Mouse (Mus musculus) forebrain, embryonic 10.5 days (tissue): ENCODE data around the gene Tmem63a. TPM values are rescaled to one million over a fixed set of nuclear protein-coding genes. Genes with fewer than 3 reads are reported as not detected.
A peak's percentile ranks its signal among the peaks of the same experiment; 100 is the strongest.
"Not testable (repeated sequence)": the region's sequence is repeated elsewhere in the genome, so short reads cannot be mapped to it uniquely, and the experiment has no call there.

Experiments used
- DNase-seq: peaks from one replicate; pipeline ENCODE4 v3.0.0-alpha.2; 2017; ENCODE audit warnings: low spot score; ENCODE audit errors: extremely low spot score
- H3K27ac ChIP-seq: fragments of 300-500 bp; sonication (generic); 2 replicates; pipeline ENCODE4 v1.5.1; 2016; ENCODE audit warnings: mild to moderate bottlenecking
- H3K27me3 ChIP-seq: fragments of 300-500 bp; sonication (generic); 2 replicates; pipeline ENCODE4 v1.6.1; 2016; ENCODE audit warnings: mild to moderate bottlenecking; ENCODE audit not compliant: poor library complexity, severe bottlenecking
- H3K36me3 ChIP-seq: fragments of 300-500 bp; sonication (generic); replicated peaks from 2 replicates; pipeline ENCODE4 v1.6.1; 2016; ENCODE audit warnings: mild to moderate bottlenecking, moderate library complexity
- H3K4me1 ChIP-seq: fragments of 300-500 bp; sonication (generic); 2 replicates; pipeline ENCODE4 v1.6.1; 2016
- H3K4me3 ChIP-seq: fragments of 300-500 bp; sonication (generic); 2 replicates; pipeline ENCODE4 v1.5.1; 2016; ENCODE audit warnings: mild to moderate bottlenecking, moderate library complexity
- H3K9me3 ChIP-seq: fragments of 300-500 bp; sonication (generic); 2 replicates; pipeline ENCODE4 v1.6.1; 2016; ENCODE audit warnings: mild to moderate bottlenecking, moderate library complexity
- WGBS: fragments of 180-500 bp; shearing (Covaris S2); methylation state at CpG from one replicate; pipeline ENCODE4 v1.1.7; 2016; 5-methylcytosine and 5-hydroxymethylcytosine counted together
- polyA plus RNA-seq: library from polyadenylated mRNA; unstranded; fragments of >200 nt; fragmentation: Nextera tagmentation; extraction: Ambion mirVana; gene quantifications from 2 replicates; pipeline ENCODE4 v1.2.1, GENCODE M21; 2016

Gene Tmem63a
- polyA plus RNA-seq, 1 experiment from 2014 or later, result 2.1 TPM

- no peak for DNase-seq
- no peaks in the 10 kb centered on the region for H3K4me1 ChIP-seq
- no peaks in the 10 kb centered on the region for H3K27me3 ChIP-seq
- H3K9me3 ChIP-seq, result no peaks in the 10 kb centered on the region
- WGBS, result 60% methylated on average over 2 of the region's 2 CpGs
- H3K4me3 ChIP-seq, result no peak overlapping the region
- no peak overlapping the region for H3K27ac ChIP-seq
- no peaks in the 10 kb centered on the region for H3K36me3 ChIP-seq
These were observed 38.3 kb downstream of the Tmem63a start for GRCm38 (mm10) chr1:180980464-180980863.

GRCm38 (mm10) chr1:180981298-180982046, 39.3 kb downstream of the Tmem63a start:
- H3K27me3 ChIP-seq, H3K27ac ChIP-seq, H3K36me3 ChIP-seq, DNase-seq, H3K9me3 ChIP-seq, H3K4me3 ChIP-seq, H3K4me1 ChIP-seq: not testable (repeated sequence)
- 80% methylated on average over 7 of the region's 7 CpGs for WGBS

- WGBS, result 92% methylated on average over 8 of the region's 8 CpGs
- Histone ChIP-seq H3K27ac (no peak overlapping the region), H3K4me3 (no peak overlapping the region), H3K4me1 (0 out of 2 replicates have a peak, but pooled peaks cover 4% of the 10 kb centered on the region), H3K9me3 (no peaks in the 10 kb centered on the region), H3K36me3 (no peaks in the 10 kb centered on the region), H3K27me3 (no peaks in the 10 kb centered on the region; the same call in 1 of the 2 replicates)
- no peak for DNase-seq
These were observed 44.6 kb downstream of the Tmem63a start for GRCm38 (mm10) chr1:180986701-180987100.

- Histone ChIP-seq H3K27me3 (no peaks in the 10 kb centered on the region; the same call in 1 of the 2 replicates), H3K4me1 (0 out of 2 replicates have a peak, but pooled peaks cover 4% of the 10 kb centered on the region), H3K4me3 (no peak overlapping the region), H3K36me3 (no peaks in the 10 kb centered on the region), H3K27ac (no peak overlapping the region), H3K9me3 (no peaks in the 10 kb centered on the region)
- WGBS, result 3% methylated on average over 9 of the region's 9 CpGs
- DNase-seq, result peak; percentile 75
These were observed 45.6 kb downstream of the Tmem63a start for GRCm38 (mm10) chr1:180987759-180988158.

- Histone ChIP-seq H3K36me3 (no peaks in the 10 kb centered on the region), H3K4me1 (0 out of 2 replicates have a peak, but pooled peaks cover 4% of the 10 kb centered on the region), H3K9me3 (no peaks in the 10 kb centered on the region), H3K27me3 (no peaks in the 10 kb centered on the region; the same call in 1 of the 2 replicates), H3K27ac (no peak overlapping the region), H3K4me3 (no peak overlapping the region)
- DNase-seq, result no peak
- 67% methylated on average over 3 of the region's 3 CpGs for WGBS
These were observed 48.5 kb downstream of the Tmem63a start for GRCm38 (mm10) chr1:180990671-180991070.

GRCm38 (mm10) chr1:180992142-180992541, 50.0 kb downstream of the Tmem63a start:
- no peaks in the 10 kb centered on the region; the same call in 1 of the 2 replicates for H3K27me3 ChIP-seq
- no peaks in the 10 kb centered on the region for H3K9me3 ChIP-seq
- 70% methylated on average over 3 of the region's 3 CpGs for WGBS
- DNase-seq, result peak; percentile 30
- no peak overlapping the region for H3K27ac ChIP-seq
- H3K36me3 ChIP-seq, result no peaks in the 10 kb centered on the region
- 0 out of 2 replicates have a peak, but pooled peaks cover 4% of the 10 kb centered on the region for H3K4me1 ChIP-seq
- no peak overlapping the region for H3K4me3 ChIP-seq

- no peak overlapping the region for H3K4me3 ChIP-seq
These were observed 58.5 kb downstream of the Tmem63a start for GRCm38 (mm10) chr1:181000501-181001092.

GRCm38 (mm10) chr1:181001217-181001616, 59.1 kb downstream of the Tmem63a start:
- H3K27me3 ChIP-seq, result no peaks in the 10 kb centered on the region
- no peak for DNase-seq

More at GRCm38 (mm10) chr1:181000501-181001092, 58.5 kb downstream of the Tmem63a start:
- H3K27me3 ChIP-seq, result no peaks in the 10 kb centered on the region
- H3K36me3 ChIP-seq, result no peaks in the 10 kb centered on the region
- peaks cover 13% of the 10 kb centered on the region for H3K4me1 ChIP-seq
- H3K9me3 ChIP-seq, result no peaks in the 10 kb centered on the region
- 66% methylated on average over 10 of the region's 10 CpGs for WGBS
- peak overlapping the region; percentile 25; the same call in 1 of the 2 replicates for H3K27ac ChIP-seq
- DNase-seq, result no peak

GRCm38 (mm10) chr1:181001621-181002020, 59.5 kb downstream of the Tmem63a start:
- WGBS, result 93% methylated on average over 3 of the region's 3 CpGs

More at GRCm38 (mm10) chr1:181001217-181001616, 59.1 kb downstream of the Tmem63a start:
- H3K27ac ChIP-seq, result no peak overlapping the region
- peaks cover 13% of the 10 kb centered on the region for H3K4me1 ChIP-seq
- no peak overlapping the region for H3K4me3 ChIP-seq
- H3K9me3 ChIP-seq, result no peaks in the 10 kb centered on the region
- H3K36me3 ChIP-seq, result no peaks in the 10 kb centered on the region
- WGBS, result 92% methylated on average over 3 of the region's 3 CpGs

GRCm38 (mm10) chr1:181003790-181004189, 61.6 kb downstream of the Tmem63a start:
- Histone ChIP-seq H3K36me3 (no peaks in the 10 kb centered on the region), H3K4me3 (no peak overlapping the region), H3K27ac (no peak overlapping the region), H3K27me3 (no peaks in the 10 kb centered on the region), H3K4me1 (peaks cover 13% of the 10 kb centered on the region), H3K9me3 (no peaks in the 10 kb centered on the region)
- WGBS, result 76% methylated on average over 2 of the region's 2 CpGs
- DNase-seq, result no peak

More at GRCm38 (mm10) chr1:181001621-181002020, 59.5 kb downstream of the Tmem63a start:
- DNase-seq, result no peak
- H3K4me3 ChIP-seq, result no peak overlapping the region
- H3K9me3 ChIP-seq, result no peaks in the 10 kb centered on the region
- H3K4me1 ChIP-seq, result peaks cover 13% of the 10 kb centered on the region
- no peaks in the 10 kb centered on the region for H3K27me3 ChIP-seq
- H3K27ac ChIP-seq, result no peak overlapping the region
- no peaks in the 10 kb centered on the region for H3K36me3 ChIP-seq

GRCm38 (mm10) chr1:181005331-181005730, 63.2 kb downstream of the Tmem63a start:
- DNase-seq, result no peak

GRCm38 (mm10) chr1:181007831-181008230, 65.7 kb downstream of the Tmem63a start:
- DNase-seq, result no peak
- Histone ChIP-seq H3K27me3 (no peaks in the 10 kb centered on the region), H3K4me1 (peaks cover 3% of the 10 kb centered on the region; the same call in 1 of the 2 replicates), H3K4me3 (no peak overlapping the region), H3K36me3 (no peaks in the 10 kb centered on the region), H3K9me3 (no peaks in the 10 kb centered on the region), H3K27ac (no peak overlapping the region)
- 94% methylated on average over 6 of the region's 6 CpGs for WGBS

More at GRCm38 (mm10) chr1:181005331-181005730, 63.2 kb downstream of the Tmem63a start:
- Histone ChIP-seq H3K4me1 (peaks cover 8% of the 10 kb centered on the region), H3K27ac (no peak overlapping the region), H3K27me3 (no peaks in the 10 kb centered on the region), H3K9me3 (no peaks in the 10 kb centered on the region), H3K36me3 (no peaks in the 10 kb centered on the region), H3K4me3 (no peak overlapping the region)
- WGBS, result 86% methylated on average over 8 of the region's 8 CpGs

GRCm38 (mm10) chr1:181008266-181008665, 66.1 kb downstream of the Tmem63a start:
- no peaks in the 10 kb centered on the region for H3K36me3 ChIP-seq
- H3K4me3 ChIP-seq, result no peak overlapping the region
- no peaks in the 10 kb centered on the region for H3K27me3 ChIP-seq
- WGBS, result 95% methylated on average over 2 of the region's 2 CpGs
- peaks cover 3% of the 10 kb centered on the region; the same call in 1 of the 2 replicates for H3K4me1 ChIP-seq
- DNase-seq, result no peak
- H3K9me3 ChIP-seq, result no peaks in the 10 kb centered on the region
- H3K27ac ChIP-seq, result no peak overlapping the region
